Mouse (Mus musculus) CH12.LX (cell line): Measurements from ENCODE around the gene Irf2. TPM values are rescaled to one million over a fixed set of nuclear protein-coding genes. Genes with fewer than 3 reads are reported as not detected.

Source experiments
- DNase-seq: peaks from one replicate; pipeline ENCODE4 v3.0.0-alpha.2; 2013; ENCODE audit errors: extremely low read depth
- H3K27ac ChIP-seq: 2 replicates; pipeline ENCODE4 v1.5.1; 2012; ENCODE audit warnings: low read depth, mild to moderate bottlenecking, control low read depth, moderate library complexity; ENCODE audit not compliant: insufficient read depth
- H3K27me3 ChIP-seq: replicated peaks from 2 replicates; pipeline ENCODE3; 2012; ENCODE audit warnings: inconsistent platforms
- H3K36me3 ChIP-seq, 2 experiments: replicated peaks in 1 of 2; 2 replicates each; pipeline versions ENCODE3 to v1.6.1; 2012; ENCODE audit warnings: inconsistent platforms in 1 of 2, low read length in 1 of 2, mild to moderate bottlenecking in 1 of 2, mixed read lengths in 1 of 2, moderate library complexity in 1 of 2; ENCODE audit not compliant: control insufficient read depth in 1 of 2, insufficient read depth in 1 of 2
- H3K4me1 ChIP-seq, 2 experiments: 2 replicates each; pipeline ENCODE4 v1.6.1; 2012; ENCODE audit warnings: inconsistent platforms in 1 of 2, moderate library complexity in 1 of 2; ENCODE audit not compliant: insufficient read depth in 2 of 2, control insufficient read depth in 1 of 2
- H3K4me2 ChIP-seq: 2 replicates; pipeline ENCODE4 v1.6.1; 2012; ENCODE audit warnings: low read depth, mild to moderate bottlenecking, control low read depth; ENCODE audit not compliant: poor library complexity, insufficient read depth, severe bottlenecking
- H3K4me3 ChIP-seq, 3 experiments: fragments of 150-350 bp in 1 of 3; sonication (generic) in 1 of 3; replicated peaks in 1 of 3; 2 replicates each; pipeline versions ENCODE3 to v1.5.1; 2011 to 2012; ENCODE audit warnings: low read depth in 2 of 3, low read length in 2 of 3, mild to moderate bottlenecking in 2 of 3, moderate library complexity in 2 of 3, control low read depth in 1 of 3, improper control_type of control experiment in 1 of 3, inconsistent platforms in 1 of 3, mixed read lengths in 1 of 3; ENCODE audit not compliant: poor library complexity in 1 of 3
- H3K79me2 ChIP-seq: replicated peaks from 2 replicates; pipeline ENCODE4 v1.6.1; 2012; ENCODE audit warnings: mild to moderate bottlenecking, moderate library complexity; ENCODE audit not compliant: control insufficient read depth, poor library complexity, insufficient read depth, severe bottlenecking; ENCODE audit errors: extremely low read depth
- H3K9ac ChIP-seq: 2 replicates; pipeline ENCODE4 v1.6.1; 2012; ENCODE audit warnings: low read depth, mild to moderate bottlenecking, control low read depth, moderate library complexity; ENCODE audit not compliant: insufficient read depth
- H3K9me3 ChIP-seq: replicated peaks from 2 replicates; pipeline ENCODE3; 2012; ENCODE audit warnings: low read length, inconsistent platforms, mixed read lengths
- CHD2 ChIP-seq: IDR thresholded peaks from 2 replicates; pipeline ENCODE4 v1.6.1; 2011; ENCODE audit warnings: low read length, improper control_type of control experiment
- CTCF ChIP-seq, 2 experiments: IDR thresholded peaks in 1 of 2; conservative IDR thresholded peaks in 1 of 2; 2 replicates each; pipeline ENCODE4 v1.5.1; 2011 to 2012; ENCODE audit warnings: low read depth in 2 of 2, low read length in 2 of 2, improper control_type of control experiment in 1 of 2, inconsistent platforms in 1 of 2, mild to moderate bottlenecking in 1 of 2, moderate library complexity in 1 of 2
- E2F4 ChIP-seq: IDR thresholded peaks from 2 replicates; pipeline ENCODE4 v1.6.1; 2011; ENCODE audit warnings: low read depth, low read length, improper control_type of control experiment; ENCODE audit not compliant: insufficient replicate concordance
- ETS1 ChIP-seq: conservative IDR thresholded peaks from 2 replicates; pipeline ENCODE4 v1.6.1; 2012; ENCODE audit warnings: low read depth, mild to moderate bottlenecking, inconsistent platforms, low read length, improper control_type of control experiment, moderate library complexity
- HCFC1 ChIP-seq: IDR thresholded peaks from 2 replicates; pipeline ENCODE4 v1.6.1; 2012; ENCODE audit warnings: low read depth, mild to moderate bottlenecking, inconsistent platforms, low read length, improper control_type of control experiment
- IRF4 ChIP-seq: IDR thresholded peaks from 2 replicates; pipeline ENCODE4 v1.6.1; 2014; ENCODE audit warnings: low read depth, mild to moderate bottlenecking, inconsistent platforms, low read length, improper control_type of control experiment
- JUND ChIP-seq: conservative IDR thresholded peaks from 2 replicates; pipeline ENCODE4 v1.6.1; 2011; ENCODE audit warnings: low read depth, low read length, improper control_type of control experiment
- KAT2A ChIP-seq: IDR thresholded peaks from 2 replicates; pipeline ENCODE4 v1.6.1; 2012; ENCODE audit warnings: low read length, improper control_type of control experiment, inconsistent platforms; ENCODE audit not compliant: insufficient replicate concordance
- MAZ ChIP-seq: IDR thresholded peaks from 2 replicates; pipeline ENCODE4 v1.6.1; 2012; ENCODE audit warnings: low read depth, mild to moderate bottlenecking, inconsistent platforms, low read length, improper control_type of control experiment, moderate library complexity
- MXI1 ChIP-seq: IDR thresholded peaks from 2 replicates; pipeline ENCODE4 v1.6.1; 2011; ENCODE audit warnings: mild to moderate bottlenecking, low read depth, low read length, improper control_type of control experiment
- MYC ChIP-seq: IDR thresholded peaks from 2 replicates; pipeline ENCODE4 v1.6.1; 2011; ENCODE audit warnings: low read depth, mild to moderate bottlenecking, improper control_type of control experiment, low read length
- NELFE ChIP-seq: IDR thresholded peaks from 2 replicates; pipeline ENCODE4 v1.6.1; 2011; ENCODE audit warnings: low read depth, low read length, improper control_type of control experiment
- POLR2AphosphoS2 ChIP-seq: IDR thresholded peaks from 2 replicates; pipeline ENCODE4 v1.6.1; 2011; ENCODE audit warnings: low read depth, low read length, improper control_type of control experiment
- RAD21 ChIP-seq: IDR thresholded peaks from 2 replicates; pipeline ENCODE4 v1.6.1; 2011; ENCODE audit warnings: low read depth, mild to moderate bottlenecking, low read length, improper control_type of control experiment, moderate library complexity
- SIN3A ChIP-seq: IDR thresholded peaks from 2 replicates; pipeline ENCODE4 v1.6.1; 2012; ENCODE audit warnings: low read length, improper control_type of control experiment, inconsistent platforms
- TCF12 ChIP-seq: IDR thresholded peaks from 2 replicates; pipeline ENCODE4 v1.6.1; 2014; ENCODE audit warnings: low read depth, mild to moderate bottlenecking, inconsistent platforms, low read length, improper control_type of control experiment
- UBTF ChIP-seq: IDR thresholded peaks from 2 replicates; pipeline ENCODE4 v1.6.1; 2012; ENCODE audit warnings: low read depth, mild to moderate bottlenecking, inconsistent platforms, low read length, improper control_type of control experiment, moderate library complexity
- USF2 ChIP-seq: conservative IDR thresholded peaks from 2 replicates; pipeline ENCODE4 v1.6.1; 2011; ENCODE audit warnings: low read depth, low read length, improper control_type of control experiment
- ZKSCAN1 ChIP-seq: IDR thresholded peaks from 2 replicates; pipeline ENCODE4 v1.6.1; 2012; ENCODE audit warnings: low read depth, inconsistent platforms, low read length, improper control_type of control experiment, borderline replicate concordance
- dilution Hi-C: fragments of 300-500 bp; cut with MboI; formaldehyde crosslinking; loops from 2 replicates; pipeline ENCODE4 v1.14.3; 2020; ENCODE audit warnings: low sequenced_read_pairs; ENCODE audit not compliant: extremely low pct_unique_long_range_greater_than_20kb, extremely low pct_ligation_motif_present
- in situ Hi-C: fragments of 300-500 bp; cut with MboI; formaldehyde crosslinking; loops from 3 replicates; pipeline ENCODE4 v1.14.3; 2019; ENCODE audit warnings: low sequenced_read_pairs, low pct_ligation_motif_present, low pct_unique_long_range_greater_than_20kb, mixed read lengths
- polyA plus RNA-seq: library from polyadenylated mRNA; unstranded; fragments of >175 nt; gene quantifications from 2 replicates; pipeline ENCODE4 v1.2.1, GENCODE M21; 2012; ENCODE audit warnings: low read depth; ENCODE audit not compliant: insufficient read length
- total RNA-seq, 2 experiments: library from RNA; depleted of rRNA; stranded (reverse); fragments of 300-350 nt in 1 of 2; fragments of >200 nt in 1 of 2; gene quantifications; 2 replicates each; pipeline ENCODE4 v1.2.3; 2012 to 2014

Gene Irf2
- total and polyA plus RNA-seq, 3 experiments, result 7.1 to 37.4 (median 10.2) TPM

- in situ Hi-C loops, result no loop called here
- no peak overlapping the region for H3K9ac ChIP-seq
- peaks cover 43 to 86% of the 10 kb centered on the region in 2 experiments for H3K36me3 ChIP-seq
- DNase-seq, result no peak
- H3K4me1 ChIP-seq, result peaks cover 2 to 7% of the 10 kb centered on the region in 2 experiments; a peak in 1 of 4 replicates
- TF ChIP-seq USF2 (no peak), JUND (no peak), NELFE (no peak), HCFC1 (no peak), SIN3A (no peak), ZKSCAN1 (no peak), TCF12 (no peak), E2F4 (no peak), MYC (no peak), IRF4 (no peak), POLR2AphosphoS2 (no peak)
- no peak overlapping the region for H3K4me3 ChIP-seq
- H3K79me2 ChIP-seq, result no peaks in the 10 kb centered on the region
- H3K27me3 ChIP-seq, result no peaks in the 10 kb centered on the region
- H3K9me3 ChIP-seq, result no peaks in the 10 kb centered on the region
- H3K4me2 ChIP-seq, result no peak overlapping the region
- H3K27ac ChIP-seq, result no peak overlapping the region
- dilution Hi-C loops, result no loop called here
These were observed 72.4 kb downstream of the Irf2 start for GRCm38 (mm10) chr8:46811944-46812343.

GRCm38 (mm10) chr8:46812966-46813365 lies 73.4 kb downstream of the Irf2 start:
- no peaks in the 10 kb centered on the region for H3K27me3 ChIP-seq
- peaks cover 5 to 17% of the 10 kb centered on the region in 2 experiments for H3K4me1 ChIP-seq
- in situ Hi-C loops, result no loop called here
- H3K79me2 ChIP-seq, result no peaks in the 10 kb centered on the region
- peaks cover 33 to 85% of the 10 kb centered on the region in 2 experiments for H3K36me3 ChIP-seq
- no peak overlapping the region for H3K9ac ChIP-seq
- DNase-seq, result no peak
- dilution Hi-C loops, result no loop called here
- no peaks in the 10 kb centered on the region for H3K9me3 ChIP-seq
- H3K27ac ChIP-seq, result no peak overlapping the region
- TF ChIP-seq SIN3A (no peak), MXI1 (no peak), RAD21 (no peak), MAZ (no peak), CTCF (conservative IDR thresholded peaks at IDR 0.05 in 1 of 2, IDR thresholded peaks at IDR 0.05 in 1 of 2; ENCODE audit: low read depth in 2 of 2, low read length in 2 of 2) (no peak), ETS1 (no peak), UBTF (no peak), NELFE (no peak), ZKSCAN1 (no peak), CHD2 (no peak), MYC (no peak), HCFC1 (no peak), KAT2A (no peak)
- no peak overlapping the region for H3K4me2 ChIP-seq
- H3K4me3 ChIP-seq, result no peak overlapping the region
